Mouse (Mus musculus): Measurements from ENCODE around the gene Xrcc6. TPM values are rescaled to one million over a fixed set of nuclear protein-coding genes. Genes with fewer than 3 reads are reported as not detected.

Xrcc6 gene
- polyA plus RNA-seq (2016; fragmentation: Nextera tagmentation; extraction: Ambion mirVana), result 112 and 113 TPM in 2 replicates

GRCm38 (mm10) chr15:81987646-81988045 lies at the start of gene Xrcc6:
Xrcc6 (plus strand) TSS chr15:81987835.
- H3K27ac ChIP-seq, result no peak within 1 kb of the TSS
- peaks cover 2% of the 10 kb centered on the region; the same call in 1 of the 2 replicates for H3K36me3 ChIP-seq
- no peaks in the 10 kb centered on the region for H3K4me1 ChIP-seq
- WGBS, result 82% methylated on average over 3 of the region's 3 CpGs
- no peaks in the 10 kb centered on the region for H3K9me3 ChIP-seq (replicated peaks)
- no peaks in the 10 kb centered on the region for H3K27me3 ChIP-seq (ENCODE audit: low read depth, poor library complexity, severe bottlenecking)
- H3K4me3 ChIP-seq, result no peak within 1 kb of the TSS
- DNase-seq (ENCODE audit: low spot score), result no peak

- Histone ChIP-seq H3K9me3 (replicated peaks) (no peaks in the 10 kb centered on the region), H3K36me3 (no peaks in the 10 kb centered on the region), H3K27me3 (ENCODE audit: low read depth, poor library complexity, severe bottlenecking) (peaks cover 18% of the 10 kb centered on the region), H3K4me3 (0 out of 2 replicates have a peak overlapping the region, but pooled peaks have one; percentile 58), H3K27ac (no peak overlapping the region), H3K4me1 (peaks cover 43% of the 10 kb centered on the region)
- DNase-seq (ENCODE audit: low spot score), result peak; percentile 58
- WGBS, result 33% methylated on average over 2 of the region's 2 CpGs
These were observed 49.4 kb upstream of the Xrcc6 start for GRCm38 (mm10) chr15:81938246-81938645.

- no peak for DNase-seq (ENCODE audit: low spot score)
- Histone ChIP-seq H3K4me1 (peaks cover 45% of the 10 kb centered on the region), H3K9me3 (replicated peaks) (no peaks in the 10 kb centered on the region), H3K4me3 (no peak overlapping the region), H3K27ac (no peak overlapping the region), H3K36me3 (no peaks in the 10 kb centered on the region), H3K27me3 (ENCODE audit: low read depth, poor library complexity, severe bottlenecking) (peaks cover 18% of the 10 kb centered on the region)
- WGBS, result 89% methylated on average over 10 of the region's 10 CpGs
These were observed 48.4 kb upstream of the Xrcc6 start for GRCm38 (mm10) chr15:81939157-81939715.

- peaks cover 18% of the 10 kb centered on the region for H3K27me3 ChIP-seq (ENCODE audit: low read depth, poor library complexity, severe bottlenecking)
- H3K4me1 ChIP-seq, result peaks cover 45% of the 10 kb centered on the region
- no peaks in the 10 kb centered on the region for H3K9me3 ChIP-seq (replicated peaks)
- no peak overlapping the region for H3K4me3 ChIP-seq
- no peak for DNase-seq (ENCODE audit: low spot score)
- 88% methylated on average over 4 of the region's 4 CpGs for WGBS
- H3K27ac ChIP-seq, result no peak overlapping the region
- no peaks in the 10 kb centered on the region for H3K36me3 ChIP-seq
These were observed 47.9 kb upstream of the Xrcc6 start for GRCm38 (mm10) chr15:81939774-81940173.

- 87% methylated on average over 5 of the region's 5 CpGs for WGBS
- H3K4me3 ChIP-seq, result no peak overlapping the region
- H3K4me1 ChIP-seq, result peaks cover 45% of the 10 kb centered on the region
- H3K9me3 ChIP-seq (replicated peaks), result no peaks in the 10 kb centered on the region
- DNase-seq (ENCODE audit: low spot score), result no peak
- no peak overlapping the region for H3K27ac ChIP-seq
- peaks cover 18% of the 10 kb centered on the region for H3K27me3 ChIP-seq (ENCODE audit: low read depth, poor library complexity, severe bottlenecking)
- H3K36me3 ChIP-seq, result no peaks in the 10 kb centered on the region
These were observed 47.4 kb upstream of the Xrcc6 start for GRCm38 (mm10) chr15:81940219-81940618.

GRCm38 (mm10) chr15:81941010-81941409 lies 46.6 kb upstream of the Xrcc6 start:
- no peak overlapping the region for H3K4me3 ChIP-seq
- no peak overlapping the region for H3K27ac ChIP-seq
- peaks cover 18% of the 10 kb centered on the region for H3K27me3 ChIP-seq (ENCODE audit: low read depth, poor library complexity, severe bottlenecking)
- DNase-seq (ENCODE audit: low spot score), result no peak
- WGBS, result 93% methylated on average over 2 of the region's 2 CpGs
- H3K4me1 ChIP-seq, result peaks cover 44% of the 10 kb centered on the region
- H3K36me3 ChIP-seq, result no peaks in the 10 kb centered on the region
- no peaks in the 10 kb centered on the region for H3K9me3 ChIP-seq (replicated peaks)

GRCm38 (mm10) chr15:81943176-81943749 lies 44.4 kb upstream of the Xrcc6 start:
- Histone ChIP-seq H3K27ac (peak overlapping the region; percentile 44), H3K9me3 (replicated peaks) (no peaks in the 10 kb centered on the region), H3K4me3 (no peak overlapping the region; the same call in 1 of the 2 replicates), H3K4me1 (peaks cover 21% of the 10 kb centered on the region), H3K36me3 (no peaks in the 10 kb centered on the region), H3K27me3 (ENCODE audit: low read depth, poor library complexity, severe bottlenecking) (no peaks in the 10 kb centered on the region)
- 14% methylated on average over 9 of the region's 9 CpGs for WGBS
- peak; percentile 65 for DNase-seq (ENCODE audit: low spot score)

- H3K4me3 ChIP-seq, result no peak overlapping the region
- H3K4me1 ChIP-seq, result no peaks in the 10 kb centered on the region
- H3K27ac ChIP-seq, result no peak overlapping the region
- no peak for DNase-seq (ENCODE audit: low spot score)
- WGBS, result 86% methylated on average over 10 of the region's 10 CpGs
- no peaks in the 10 kb centered on the region for H3K27me3 ChIP-seq (ENCODE audit: low read depth, poor library complexity, severe bottlenecking)
- H3K9me3 ChIP-seq (replicated peaks), result no peaks in the 10 kb centered on the region
- 0 out of 2 replicates have a peak, but pooled peaks cover 4% of the 10 kb centered on the region for H3K36me3 ChIP-seq
These were observed 38.6 kb upstream of the Xrcc6 start for GRCm38 (mm10) chr15:81949076-81949475.

- DNase-seq (ENCODE audit: low spot score), result no peak
- Histone ChIP-seq H3K4me3 (no peak overlapping the region), H3K4me1 (no peaks in the 10 kb centered on the region), H3K27me3 (ENCODE audit: low read depth, poor library complexity, severe bottlenecking) (no peaks in the 10 kb centered on the region), H3K9me3 (replicated peaks) (no peaks in the 10 kb centered on the region), H3K36me3 (peaks cover 6% of the 10 kb centered on the region; the same call in 1 of the 2 replicates), H3K27ac (no peak overlapping the region)
- 72% methylated on average over 11 of the region's 11 CpGs for WGBS
These were observed 38.0 kb upstream of the Xrcc6 start for GRCm38 (mm10) chr15:81949476-81950131.

GRCm38 (mm10) chr15:81950716-81951115 lies 36.9 kb upstream of the Xrcc6 start:
- no peak for DNase-seq (ENCODE audit: low spot score)
- no peaks in the 10 kb centered on the region for H3K9me3 ChIP-seq (replicated peaks)
- no peaks in the 10 kb centered on the region for H3K27me3 ChIP-seq (ENCODE audit: low read depth, poor library complexity, severe bottlenecking)
- 92% methylated on average over 5 of the region's 5 CpGs for WGBS
- peaks cover 11% of the 10 kb centered on the region; the same call in 1 of the 2 replicates for H3K36me3 ChIP-seq
- no peak overlapping the region for H3K27ac ChIP-seq
- no peaks in the 10 kb centered on the region for H3K4me1 ChIP-seq
- H3K4me3 ChIP-seq, result no peak overlapping the region

- Histone ChIP-seq H3K27ac (no peak overlapping the region), H3K9me3 (replicated peaks) (no peaks in the 10 kb centered on the region), H3K4me3 (no peak overlapping the region), H3K36me3 (peaks cover 11% of the 10 kb centered on the region; the same call in 1 of the 2 replicates), H3K4me1 (no peaks in the 10 kb centered on the region), H3K27me3 (ENCODE audit: low read depth, poor library complexity, severe bottlenecking) (no peaks in the 10 kb centered on the region)
- no peak for DNase-seq (ENCODE audit: low spot score)
- WGBS, result 91% methylated on average over 9 of the region's 9 CpGs
These were observed 36.5 kb upstream of the Xrcc6 start for GRCm38 (mm10) chr15:81951159-81951558.

- H3K36me3 ChIP-seq, result peaks cover 11% of the 10 kb centered on the region; the same call in 1 of the 2 replicates
- H3K9me3 ChIP-seq (replicated peaks), result no peaks in the 10 kb centered on the region
- H3K4me1 ChIP-seq, result no peaks in the 10 kb centered on the region
- H3K4me3 ChIP-seq, result no peak overlapping the region
- H3K27ac ChIP-seq, result no peak overlapping the region
- no peaks in the 10 kb centered on the region for H3K27me3 ChIP-seq (ENCODE audit: low read depth, poor library complexity, severe bottlenecking)
- DNase-seq (ENCODE audit: low spot score), result no peak
- WGBS, result 86% methylated on average over 4 of the region's 4 CpGs
These were observed 35.3 kb upstream of the Xrcc6 start for GRCm38 (mm10) chr15:81952310-81952709.

GRCm38 (mm10) chr15:81954151-81954583 lies 33.5 kb upstream of the Xrcc6 start:
- 98% methylated on average over 9 of the region's 9 CpGs for WGBS
- H3K36me3 ChIP-seq, result peaks cover 11% of the 10 kb centered on the region; the same call in 1 of the 2 replicates
- no peak overlapping the region for H3K27ac ChIP-seq
- H3K4me3 ChIP-seq, result no peak overlapping the region
- H3K27me3 ChIP-seq (ENCODE audit: low read depth, poor library complexity, severe bottlenecking), result no peaks in the 10 kb centered on the region
- no peaks in the 10 kb centered on the region for H3K4me1 ChIP-seq
- no peak for DNase-seq (ENCODE audit: low spot score)
- H3K9me3 ChIP-seq (replicated peaks), result no peaks in the 10 kb centered on the region
